In the genomic region with DNA sequence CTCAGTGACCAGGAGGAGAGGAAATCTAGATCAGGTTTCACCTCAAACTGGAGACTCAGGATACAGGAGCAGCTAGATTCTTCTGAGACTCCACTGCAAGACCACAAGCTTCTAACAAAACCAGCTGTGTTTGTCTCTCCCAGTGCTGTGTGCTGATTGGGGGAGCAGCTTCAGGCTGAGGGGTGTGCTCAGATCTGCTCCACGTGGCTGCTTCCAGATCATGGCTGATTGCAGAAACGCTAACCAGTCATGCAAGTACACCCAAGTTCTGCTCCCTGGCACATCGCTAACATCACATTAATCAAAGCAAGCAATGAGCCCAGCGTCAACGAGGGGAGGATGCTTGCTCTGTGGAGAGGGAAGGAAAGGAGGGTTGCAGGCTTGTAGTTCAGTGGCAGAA, we compare ENCODE assay signal across 11 mouse cellular contexts.
A peak's percentile ranks its signal among the peaks of the same experiment; 100 is the strongest.
DNase-seq lines count a peak whose midpoint lies in the region; ATAC-seq lines count a peak whose summit lies in the region.
"Had no signal": no experiment of that assay in that cellular context is flagged by ENCODE, and none has a peak within 500 bp of the region (broad histone marks: within the 10 kb centered on the region; RNA-seq: fewer than 3 reads in every experiment).

No protein-coding gene starts in this region.

- ATAC-seq in forebrain, embryonic 14.5 days, result no peak
- ATAC-seq in forebrain, embryonic 13.5 days, result no peak
- ATAC-seq in neural tube, embryonic 14.5 days (ENCODE audit: low read depth), result peak; percentile 38; the same call in 1 of the 2 replicates

- no peaks in the 10 kb centered on the region for H3K4me1 ChIP-seq in forebrain, embryonic 14.5 days (ENCODE audit: control insufficient read depth, insufficient read depth, low read length)
- peaks cover 11% of the 10 kb centered on the region; the same call in 1 of the 2 replicates for H3K4me1 ChIP-seq in forebrain, embryonic 13.5 days
- H3K4me1 ChIP-seq in embryonic facial prominence, embryonic 10.5 days, result peaks cover 32% of the 10 kb centered on the region
- peaks cover 8% of the 10 kb centered on the region; the same call in 1 of the 2 replicates for H3K4me1 ChIP-seq in neural tube, embryonic 14.5 days (ENCODE audit: control insufficient read depth, insufficient read depth, low read length)

- H3K9me3 ChIP-seq in forebrain, embryonic 14.5 days (replicated peaks; ENCODE audit: control insufficient read depth, low read length), result no peaks in the 10 kb centered on the region
- H3K9me3 ChIP-seq in forebrain, embryonic 13.5 days (replicated peaks), result no peaks in the 10 kb centered on the region
- H3K9me3 ChIP-seq in embryonic facial prominence, embryonic 10.5 days, result no peaks in the 10 kb centered on the region
- no peaks in the 10 kb centered on the region for H3K9me3 ChIP-seq in neural tube, embryonic 14.5 days (ENCODE audit: control insufficient read depth, low read length)

- no peak overlapping the region for H3K27ac ChIP-seq in forebrain, embryonic 14.5 days (ENCODE audit: low read depth, low read length)
- no peak overlapping the region for H3K27ac ChIP-seq in forebrain, embryonic 13.5 days
- peak overlapping the region; percentile 49; the same call in 1 of the 2 replicates for H3K27ac ChIP-seq in embryonic facial prominence, embryonic 10.5 days (replicated peaks)
- no peak overlapping the region for H3K27ac ChIP-seq in neural tube, embryonic 14.5 days (ENCODE audit: low read depth, low read length)

- H3K27me3 ChIP-seq in forebrain, embryonic 14.5 days (replicated peaks; ENCODE audit: control insufficient read depth, insufficient read depth, low read length), result peaks cover 28% of the 10 kb centered on the region
- peaks cover 76% of the 10 kb centered on the region for H3K27me3 ChIP-seq in forebrain, embryonic 13.5 days
- peaks cover 51% of the 10 kb centered on the region for H3K27me3 ChIP-seq in embryonic facial prominence, embryonic 10.5 days (replicated peaks; ENCODE audit: low read depth, poor library complexity, severe bottlenecking)
- no peaks in the 10 kb centered on the region; the same call in 1 of the 2 replicates for H3K27me3 ChIP-seq in neural tube, embryonic 14.5 days (ENCODE audit: control insufficient read depth, insufficient read depth, low read length)

- H3K36me3 ChIP-seq in forebrain, embryonic 14.5 days (ENCODE audit: control insufficient read depth, insufficient read depth, low read length), result no peaks in the 10 kb centered on the region
- H3K36me3 ChIP-seq in forebrain, embryonic 13.5 days (ENCODE audit: poor library complexity, severe bottlenecking), result no peaks in the 10 kb centered on the region
- no peaks in the 10 kb centered on the region for H3K36me3 ChIP-seq in embryonic facial prominence, embryonic 10.5 days (replicated peaks)
- no peaks in the 10 kb centered on the region for H3K36me3 ChIP-seq in neural tube, embryonic 14.5 days (ENCODE audit: control insufficient read depth, insufficient read depth, low read length)

- WGBS in forebrain, embryonic 14.5 days, result 54% methylated on average over 5 of the region's 5 CpGs
- 57% methylated on average over 5 of the region's 5 CpGs for WGBS in forebrain, embryonic 13.5 days
- 54% methylated on average over 5 of the region's 5 CpGs for WGBS in embryonic facial prominence, embryonic 10.5 days
- 15% methylated on average over 5 of the region's 5 CpGs for WGBS in neural tube, embryonic 14.5 days

- no peak overlapping the region for H3K4me2 ChIP-seq in forebrain, embryonic 14.5 days (ENCODE audit: low read length)
- no peak overlapping the region for H3K4me2 ChIP-seq in forebrain, embryonic 13.5 days
- no peak overlapping the region for H3K4me2 ChIP-seq in neural tube, embryonic 14.5 days (ENCODE audit: low read depth, low read length)

- DNase-seq in forebrain, embryonic 14.5 days (ENCODE audit: low spot score), result peak; percentile 30
- DNase-seq in kidney, postnatal 4 days, result peak; percentile 34 to 53
- DNase-seq in kidney, adult 18-20 months, result no peak
- peak; percentile 56 for DNase-seq in embryonic facial prominence, embryonic 10.5 days (ENCODE audit: low spot score)
- no peak for DNase-seq in spleen, adult 18-20 months
- no peak for DNase-seq in frontal cortex, postnatal 25 days (ENCODE audit: low spot score in 2 of 2)
- DNase-seq: adrenal gland, postnatal 14 days; cerebellum, adult 9-11 months; liver had no signal

- H3K4me3 ChIP-seq in forebrain, embryonic 14.5 days (ENCODE audit: low read depth, low read length), result no peak overlapping the region
- no peak overlapping the region for H3K4me3 ChIP-seq in forebrain, embryonic 13.5 days
- H3K4me3 ChIP-seq in embryonic facial prominence, embryonic 10.5 days, result no peak overlapping the region
- H3K4me3 ChIP-seq in neural tube, embryonic 14.5 days (ENCODE audit: low read depth, low read length), result no peak overlapping the region

- H3K9ac ChIP-seq in forebrain, embryonic 14.5 days (ENCODE audit: low read length), result no peak overlapping the region
- no peak overlapping the region for H3K9ac ChIP-seq in forebrain, embryonic 13.5 days
- no peak overlapping the region for H3K9ac ChIP-seq in neural tube, embryonic 14.5 days (replicated peaks; ENCODE audit: low read depth, low read length)

Comparison
In these comparisons a context has a peak if more than half of its experiments do, and no peak if none do; other contexts are left out.
1. DNase-seq: peak in forebrain, embryonic 14.5 days (single experiment), kidney, postnatal 4 days (2 of 2) and embryonic facial prominence, embryonic 10.5 days (single experiment); none in kidney, adult 18-20 months (single experiment), spleen, adult 18-20 months (0 of 2) and frontal cortex, postnatal 25 days (0 of 2).